Mouse (Mus musculus) gastrocnemius, adult 18-20 months (tissue): ENCODE measurements around the gene B3gnt7. TPM values are rescaled to one million over a fixed set of nuclear protein-coding genes. Genes with fewer than 3 reads are reported as not detected.

Experiments
- DNase-seq: peaks from one replicate; pipeline ENCODE4 v3.0.0; 2021; ENCODE audit warnings: low spot score
- microRNA-seq: library from miRNA; unstranded; fragments of <30 nt; microRNA quantifications from one replicate; pipeline ENCODE4 v1.2.0, GENCODE M21; 2021
- total RNA-seq, 2 experiments: library from RNA; stranded (reverse); gene quantifications; 2 replicates each; pipeline ENCODE4 v1.2.3; 2021

The B3gnt7 gene
- total RNA-seq, 2 experiments from 2014 or later, result not detected

- no peak for DNase-seq
Observed at GRCm38 (mm10) chr1:86343969-86344861, 41.6 kb downstream of the B3gnt7 start.

- DNase-seq, result no peak
Observed at GRCm38 (mm10) chr1:86345069-86345468, 42.4 kb downstream of the B3gnt7 start.

DNA sequence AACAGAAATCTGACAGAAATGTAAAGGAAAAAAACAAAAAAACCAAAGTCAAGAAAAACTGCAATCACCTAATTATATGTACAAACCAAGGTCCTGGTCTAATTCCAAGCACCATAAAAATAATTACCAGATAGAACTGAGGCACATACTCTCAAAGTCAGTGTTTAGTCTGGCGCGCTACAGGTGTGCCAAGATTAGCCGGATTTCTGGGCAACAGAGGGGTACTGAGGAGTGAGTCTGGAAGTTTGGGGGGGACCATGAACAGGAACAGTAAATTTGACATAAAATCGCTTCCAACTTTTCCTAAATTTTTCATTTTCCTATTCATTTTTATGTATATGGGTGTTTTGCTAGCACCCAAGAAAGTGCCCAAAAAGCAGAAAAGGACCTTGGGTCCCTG lies 43.3 kb downstream of the B3gnt7 start:
- no peak for DNase-seq

- no peak for DNase-seq
Observed at GRCm38 (mm10) chr1:86346851-86347715, 44.5 kb downstream of the B3gnt7 start.

GRCm38 (mm10) chr1:86347716-86348045 lies 45.0 kb downstream of the B3gnt7 start:
- DNase-seq, result no peak

GRCm38 (mm10) chr1:86348083-86348482 lies 45.5 kb downstream of the B3gnt7 start:
- no peak for DNase-seq

DNA sequence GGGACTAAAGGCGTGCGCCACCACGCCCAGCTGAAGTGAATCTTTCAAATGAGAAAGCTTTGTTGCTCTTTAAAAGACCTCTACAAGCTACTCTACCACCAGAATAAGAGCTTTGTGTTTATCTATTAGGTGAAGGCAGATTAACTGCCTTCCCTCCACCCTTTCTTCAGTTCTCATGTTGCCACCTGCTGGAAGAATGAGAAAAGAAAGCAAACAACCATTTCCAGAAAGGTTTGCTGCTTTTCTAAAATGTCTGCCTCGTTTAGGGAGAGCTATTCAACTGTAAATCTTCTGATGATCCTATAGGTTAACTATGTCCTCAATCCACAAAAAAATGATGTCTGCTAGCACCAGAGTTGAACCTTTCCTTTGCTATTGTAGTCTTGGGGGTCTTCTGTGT lies 46.2 kb downstream of the B3gnt7 start:
- DNase-seq, result no peak

GRCm38 (mm10) chr1:86349201-86349600 lies 46.6 kb downstream of the B3gnt7 start:
- no peak for DNase-seq

- no peak for DNase-seq
Observed at GRCm38 (mm10) chr1:86349696-86350095, 47.1 kb downstream of the B3gnt7 start.

DNA sequence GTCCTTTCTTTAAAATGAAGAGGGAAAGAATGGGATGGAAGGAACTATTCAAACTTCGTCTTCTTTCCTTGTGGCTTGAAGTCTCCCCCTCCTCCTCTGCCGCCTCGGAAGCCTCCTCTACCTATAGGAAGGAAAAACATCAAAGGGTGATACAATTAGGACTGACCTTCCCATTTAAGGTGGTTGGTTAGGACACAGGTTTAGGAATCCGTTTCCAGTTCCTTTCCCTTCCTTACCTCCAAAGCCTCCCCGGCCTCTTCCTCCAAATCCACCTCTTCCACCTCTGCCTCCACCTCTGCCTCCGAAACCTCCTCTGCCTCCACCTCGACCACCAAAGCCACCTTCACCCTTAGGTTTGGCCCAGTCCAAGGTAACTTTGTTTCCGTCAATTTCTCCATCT lies 47.9 kb downstream of the B3gnt7 start:
- no peak for DNase-seq

- DNase-seq, result no peak
Observed at GRCm38 (mm10) chr1:86354186-86354585, 51.6 kb downstream of the B3gnt7 start.

Small RNA genes within 50 kb of the gene (microRNA-seq; reads per million reads assigned to microRNA genes)
- gene mmu-mir-3535, result 35.8 reads per million, percentile 45 among the genes with 10 or more reads in this experiment

Other genes with a start within 250 kb of the B3gnt7 start
- 100 to 1,000 TPM; 126 to 128 TPM for gene Psmd1, start 238.4 kb upstream of the B3gnt7 start, total RNA-seq
- gene Htr2b, start 190.9 kb upstream of the B3gnt7 start, total RNA-seq, result not detected
- under 1 TPM in 1 of 2 experiments, not detected in 1; 0.39 TPM for gene Gm21972, start 169.2 kb upstream of the B3gnt7 start, total RNA-seq
- gene Armc9, start 148.1 kb upstream of the B3gnt7 start, total RNA-seq, result 1 to 10 TPM; 2.4 to 2.7 TPM
- 100 to 1,000 TPM in 1 of 2 experiments, 10 to 100 TPM in 1; 99.3 to 113 TPM for gene Ncl, start 56.6 kb downstream of the B3gnt7 start, total RNA-seq
- gene Nmur1, start 123.4 kb downstream of the B3gnt7 start, total RNA-seq, result not detected
- not detected for gene Tex44, start 123.5 kb downstream of the B3gnt7 start, total RNA-seq
- gene Ptma, start 223.9 kb downstream of the B3gnt7 start, total RNA-seq, result 10 to 100 TPM; 64.2 to 99.0 TPM